Mouse (Mus musculus): ENCODE results near the gene Pus7l. TPM values are rescaled to one million over a fixed set of nuclear protein-coding genes. Genes with fewer than 3 reads are reported as not detected.
A peak's percentile ranks its signal among the peaks of the same experiment; 100 is the strongest.

Pus7l gene
- 3.2 and 3.4 TPM in 2 replicates for polyA plus RNA-seq (2015; fragmentation: Nextera tagmentation; extraction: Ambion mirVana)

DNA sequence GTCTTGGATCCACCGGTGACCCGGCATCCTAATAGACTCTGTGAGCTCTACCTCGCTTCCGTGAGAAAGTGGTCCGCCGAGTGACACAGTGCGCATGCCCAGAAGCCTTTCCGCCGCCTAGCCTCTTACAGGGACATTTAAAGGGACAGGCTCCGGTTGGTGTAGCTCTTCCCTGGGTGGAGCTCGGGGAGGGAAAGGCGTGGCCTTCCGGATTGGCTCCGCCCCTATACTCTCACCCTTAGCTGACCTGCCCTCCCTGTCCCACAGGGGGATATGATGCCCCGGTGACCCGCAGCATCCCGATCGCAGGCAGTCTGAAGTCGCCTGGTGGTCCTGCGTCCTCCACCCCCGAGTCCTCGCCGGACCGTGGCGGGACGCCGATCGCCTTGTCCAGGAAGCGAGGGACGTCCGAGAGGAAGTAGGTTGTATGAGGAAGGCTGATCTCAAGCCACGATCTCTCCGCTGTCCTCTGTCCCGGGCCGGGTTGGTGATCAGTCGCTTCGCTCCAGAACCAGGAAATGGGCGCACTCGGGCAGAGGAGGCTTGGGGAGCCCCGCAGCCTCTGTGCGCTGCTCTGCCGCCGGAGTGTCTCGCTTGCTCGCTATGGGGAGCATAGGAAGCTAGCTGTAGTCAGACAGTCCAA, at the start of gene Pus7l, which contains the start of gene Irak4:
Gene Pus7l, minus strand, starts transcription at position 139 of the 643 bp plus-strand sequence.
Gene Irak4, plus strand, starts transcription at position 235 of the 643 bp plus-strand sequence.
- no peaks in the 10 kb centered on the region for H3K36me3 ChIP-seq (ENCODE audit: insufficient read depth, low read length)
- no peaks in the 10 kb centered on the region for H3K4me1 ChIP-seq (ENCODE audit: insufficient read depth, low read depth, low read length)
- peak within 1 kb of the TSS; percentile 94 for H3K4me3 ChIP-seq (ENCODE audit: low read depth, low read length)
- DNase-seq (ENCODE audit: low spot score) (peak; percentile 99), ATAC-seq (peak; percentile 99)
- H3K27me3 ChIP-seq (replicated peaks; ENCODE audit: insufficient read depth, low read length): no peaks in the 10 kb centered on the region
- peak within 1 kb of the TSS; percentile 72 for H3K4me2 ChIP-seq (replicated peaks; ENCODE audit: low read depth, low read length)
- peak within 1 kb of the TSS; percentile 87 for H3K27ac ChIP-seq (ENCODE audit: low read length)
- under 1% methylated on average over 45 of the region's 45 CpGs for WGBS
- TF ChIP-seq CTCF (IDR thresholded peaks at IDR 0.05) (peak; percentile 51), EP300 (IDR thresholded peaks at IDR 0.05) (no peak)
- H3K9ac ChIP-seq (replicated peaks; ENCODE audit: low read depth): peak within 1 kb of the TSS; percentile 76
- H3K9me3 ChIP-seq (ENCODE audit: low read length): no peaks in the 10 kb centered on the region

DNA sequence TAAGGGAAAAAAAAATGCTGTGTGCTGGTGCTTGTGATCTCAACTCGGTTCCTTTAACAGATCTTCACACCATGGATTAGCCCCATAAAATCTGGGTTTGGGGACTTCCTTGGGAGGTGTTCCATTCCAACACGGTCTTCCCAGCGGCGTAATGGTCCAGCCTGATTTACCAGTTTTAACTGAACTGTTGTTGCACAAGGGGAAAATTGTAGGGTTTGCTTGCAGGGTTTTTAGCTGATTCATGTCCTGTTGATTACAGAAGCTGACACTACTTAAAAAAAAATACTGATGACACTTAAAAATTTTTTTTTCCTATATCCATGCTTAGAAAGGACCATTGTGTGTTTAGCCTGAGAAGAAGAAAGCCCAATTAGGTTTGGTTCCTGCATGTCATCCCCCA, 48.0 kb upstream of the Pus7l start:
- ATAC-seq: no peak
- Histone ChIP-seq H3K27ac (ENCODE audit: low read length) (no peak overlapping the region), H3K4me2 (replicated peaks; ENCODE audit: low read depth, low read length) (no peak overlapping the region), H3K9ac (replicated peaks; ENCODE audit: low read depth) (no peak overlapping the region), H3K4me3 (ENCODE audit: low read depth, low read length) (no peak overlapping the region), H3K9me3 (ENCODE audit: low read length) (no peaks in the 10 kb centered on the region), H3K36me3 (ENCODE audit: insufficient read depth, low read length) (no peaks in the 10 kb centered on the region), H3K4me1 (ENCODE audit: insufficient read depth, low read depth, low read length) (no peaks in the 10 kb centered on the region), H3K27me3 (replicated peaks; ENCODE audit: insufficient read depth, low read length) (no peaks in the 10 kb centered on the region)
- DNase-seq (ENCODE audit: low spot score): no peak
- 81% methylated on average over 4 of the region's 4 CpGs for WGBS
- TF ChIP-seq EP300 (IDR thresholded peaks at IDR 0.05) (no peak), CTCF (IDR thresholded peaks at IDR 0.05) (no peak)

DNA sequence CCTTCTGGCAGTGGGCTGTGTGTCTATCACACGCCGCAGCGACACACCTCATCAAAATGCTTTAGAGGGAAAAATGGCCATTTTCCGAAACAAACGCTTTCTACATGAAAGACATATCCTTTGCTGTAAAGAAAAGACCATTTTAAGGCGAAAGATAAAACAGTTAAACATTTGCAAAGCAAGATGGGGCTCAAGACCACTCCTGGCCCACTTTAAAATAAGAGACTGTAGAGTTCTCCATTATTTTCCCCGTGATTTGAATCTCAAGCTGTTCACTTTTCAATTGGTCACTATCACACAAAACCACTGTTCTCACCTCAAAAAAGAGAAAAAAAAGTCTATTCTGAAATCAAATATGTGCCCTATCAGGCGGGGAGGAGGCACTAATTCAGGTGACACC, 46.7 kb upstream of the Pus7l start:
- no peaks in the 10 kb centered on the region for H3K36me3 ChIP-seq (ENCODE audit: insufficient read depth, low read length)
- ATAC-seq (no peak), DNase-seq (ENCODE audit: low spot score) (no peak)
- no peaks in the 10 kb centered on the region for H3K9me3 ChIP-seq (ENCODE audit: low read length)
- no peak for TF ChIP-seq CTCF (IDR thresholded peaks at IDR 0.05)
- 0 out of 2 replicates have a peak, but pooled peaks have one; percentile 11 for TF ChIP-seq EP300 (IDR thresholded peaks at IDR 0.05)
- WGBS: 9% methylated on average over 8 of the region's 8 CpGs
- H3K9ac ChIP-seq (replicated peaks; ENCODE audit: low read depth): no peak overlapping the region
- peak overlapping the region; percentile 51 for H3K4me2 ChIP-seq (replicated peaks; ENCODE audit: low read depth, low read length)
- H3K27ac ChIP-seq (ENCODE audit: low read length): peak overlapping the region; percentile 35; the same call in 1 of the 2 replicates
- no peaks in the 10 kb centered on the region for H3K4me1 ChIP-seq (ENCODE audit: insufficient read depth, low read depth, low read length)
- H3K27me3 ChIP-seq (replicated peaks; ENCODE audit: insufficient read depth, low read length): no peaks in the 10 kb centered on the region
- peak overlapping the region; percentile 98 for H3K4me3 ChIP-seq (ENCODE audit: low read depth, low read length)

DNA sequence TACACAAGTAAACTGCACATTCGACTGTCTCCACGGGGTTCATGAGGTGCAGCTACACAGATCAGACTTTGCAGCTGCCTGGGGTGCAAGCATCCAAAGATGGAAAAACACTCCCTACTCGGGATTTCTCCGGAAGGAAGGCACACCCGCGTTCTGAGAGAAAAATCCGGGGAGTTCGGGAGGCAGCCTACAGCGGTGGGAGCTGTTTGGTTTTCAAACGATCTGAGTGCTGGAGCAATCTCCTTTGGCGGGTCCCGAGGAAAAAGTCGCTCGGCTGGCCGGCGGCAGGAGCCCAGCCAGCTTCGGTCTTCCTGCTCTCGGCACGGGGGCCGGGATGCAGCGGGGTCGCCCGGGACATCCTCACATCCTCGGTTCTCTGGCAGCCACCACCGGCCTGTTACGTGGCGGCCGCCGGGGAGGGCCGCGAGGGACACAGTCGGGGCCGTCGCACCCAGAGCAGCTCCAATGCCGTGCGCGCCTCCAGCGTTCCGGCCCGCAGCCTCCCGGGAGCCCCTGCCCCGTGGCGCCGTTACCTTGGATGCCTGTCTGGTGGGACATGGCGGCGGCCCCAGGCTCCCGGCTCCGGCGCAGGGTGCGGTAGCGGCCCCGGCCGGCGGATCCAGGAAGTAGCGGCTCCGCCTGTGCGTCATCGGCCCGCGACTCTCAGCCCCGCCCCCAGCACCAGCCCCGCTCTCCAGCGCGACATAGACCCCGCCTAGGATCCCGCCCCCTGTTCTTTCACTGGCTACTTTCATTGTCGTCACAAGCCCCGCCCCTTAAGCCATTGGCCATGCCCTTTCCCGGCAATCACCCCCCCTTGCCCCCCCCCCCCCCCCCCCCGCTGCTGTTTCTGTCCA, 46.1 kb upstream of the Pus7l start, which contains the start of gene Twf1:
Gene Twf1, minus strand, starts transcription at position 671 of the 857 bp plus-strand sequence.
- Histone ChIP-seq H3K4me3 (ENCODE audit: low read depth, low read length) (peak within 1 kb of the TSS; percentile 98), H3K36me3 (ENCODE audit: insufficient read depth, low read length) (no peaks in the 10 kb centered on the region; the same call in 1 of the 2 replicates), H3K4me2 (replicated peaks; ENCODE audit: low read depth, low read length) (peak within 1 kb of the TSS; percentile 77), H3K4me1 (ENCODE audit: insufficient read depth, low read depth, low read length) (no peaks in the 10 kb centered on the region), H3K9me3 (ENCODE audit: low read length) (no peaks in the 10 kb centered on the region), H3K27ac (ENCODE audit: low read length) (peak within 1 kb of the TSS; percentile 87), H3K9ac (replicated peaks; ENCODE audit: low read depth) (peak within 1 kb of the TSS; percentile 97), H3K27me3 (replicated peaks; ENCODE audit: insufficient read depth, low read length) (no peaks in the 10 kb centered on the region)
- peak; percentile 100 for ATAC-seq
- peak; percentile 99 for DNase-seq (ENCODE audit: low spot score)
- WGBS: 3% methylated on average over 56 of the region's 70 CpGs
- TF ChIP-seq CTCF (IDR thresholded peaks at IDR 0.05) (peak; percentile 43), EP300 (IDR thresholded peaks at IDR 0.05) (no peak)

DNA sequence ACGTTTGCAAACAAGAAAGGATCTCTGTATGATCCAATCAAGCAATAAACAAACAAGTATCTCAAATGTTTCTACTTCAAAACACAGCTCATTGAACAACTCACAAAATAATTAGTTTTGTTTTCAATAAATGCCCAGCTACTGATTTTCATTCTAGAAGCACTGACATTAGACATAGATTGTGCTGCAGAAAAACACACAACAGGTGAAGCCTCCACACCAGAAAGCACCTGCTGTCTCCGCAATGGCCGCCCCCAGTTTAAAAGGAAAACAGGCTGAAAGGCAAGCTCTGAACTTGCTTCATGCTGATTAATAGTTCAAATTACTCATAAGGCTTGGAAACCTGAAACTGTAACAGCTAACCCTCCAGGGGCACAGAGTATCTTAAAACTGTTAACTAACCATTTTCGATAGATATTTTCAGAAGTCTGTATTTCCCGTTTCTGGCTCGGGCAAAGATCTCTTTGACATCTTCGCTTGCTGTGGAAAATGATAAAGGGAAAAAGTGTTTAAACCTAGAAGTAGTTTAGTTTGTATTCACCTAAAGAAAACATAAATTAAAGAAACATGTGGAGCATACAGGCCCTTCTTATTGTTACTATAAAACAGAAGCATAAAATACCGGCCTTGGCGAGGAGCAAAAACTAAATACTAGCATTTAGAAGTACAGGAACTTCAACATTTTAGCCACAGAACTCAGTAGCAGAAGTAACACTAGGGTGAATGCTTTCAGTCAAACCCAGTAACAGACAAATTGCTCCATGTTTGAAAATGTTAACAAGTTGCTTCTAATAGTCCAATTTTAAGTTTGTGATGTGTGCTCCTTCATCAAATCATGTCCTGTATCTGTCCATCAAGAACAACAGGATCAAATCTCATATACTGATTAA, 44.7 kb upstream of the Pus7l start:
- Histone ChIP-seq H3K36me3 (ENCODE audit: insufficient read depth, low read length) (peaks cover 12% of the 10 kb centered on the region), H3K4me3 (ENCODE audit: low read depth, low read length) (no peak overlapping the region), H3K27ac (ENCODE audit: low read length) (no peak overlapping the region), H3K27me3 (replicated peaks; ENCODE audit: insufficient read depth, low read length) (no peaks in the 10 kb centered on the region), H3K4me2 (replicated peaks; ENCODE audit: low read depth, low read length) (peak overlapping the region; percentile 77), H3K9me3 (ENCODE audit: low read length) (no peaks in the 10 kb centered on the region), H3K4me1 (ENCODE audit: insufficient read depth, low read depth, low read length) (no peaks in the 10 kb centered on the region), H3K9ac (replicated peaks; ENCODE audit: low read depth) (no peak overlapping the region)
- ATAC-seq (no peak), DNase-seq (ENCODE audit: low spot score) (no peak)
- WGBS: 83% methylated on average over 9 of the region's 9 CpGs
- TF ChIP-seq CTCF (IDR thresholded peaks at IDR 0.05) (no peak), EP300 (IDR thresholded peaks at IDR 0.05) (no peak)
